8 mouse cellular contexts compared by ENCODE assay signal in the genomic region with DNA sequence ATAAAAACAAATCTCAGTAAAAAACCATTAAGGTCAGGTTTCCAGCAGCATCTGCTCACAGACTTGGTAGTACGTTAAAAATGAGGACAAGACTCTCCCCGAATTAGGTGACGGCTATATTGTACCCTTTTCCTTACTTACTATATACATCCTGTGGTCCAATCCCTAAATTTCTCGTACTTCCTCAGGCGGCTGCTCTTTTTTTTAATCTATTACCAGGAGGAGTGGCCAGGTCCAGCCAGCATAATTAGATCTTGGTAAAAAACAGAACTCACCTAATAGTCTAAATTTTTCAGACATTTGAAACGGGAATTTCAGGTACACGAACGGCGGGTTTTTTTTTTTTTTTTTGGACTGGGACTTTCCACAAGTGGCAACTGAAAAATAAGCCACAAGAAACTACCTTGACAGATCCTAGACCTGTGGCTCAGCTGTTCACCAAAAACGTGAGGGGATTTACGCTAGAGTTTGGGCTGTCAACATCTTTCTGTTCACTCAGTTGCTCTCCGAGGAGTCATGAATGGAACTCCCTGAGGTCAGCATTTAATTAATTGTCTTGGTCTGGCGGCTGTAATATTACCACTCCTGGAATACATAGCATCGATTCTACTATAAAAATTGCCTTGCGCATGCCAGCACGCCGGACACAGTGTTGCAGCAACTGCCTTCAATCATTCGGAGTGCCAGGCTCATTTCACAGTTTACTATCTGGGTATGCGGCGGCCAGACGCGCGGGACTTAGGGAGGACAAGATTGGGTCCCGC. TPM values are rescaled to one million over a fixed set of nuclear protein-coding genes. Genes with fewer than 3 reads are reported as not detected.
A peak's percentile ranks its signal among the peaks of the same experiment; 100 is the strongest.
DNase-seq lines count a peak whose midpoint lies in the region; ATAC-seq and TF ChIP-seq lines count a peak whose summit lies in the region.

No protein-coding gene starts in this region.

- peaks cover 50% of the 10 kb centered on the region for H3K4me1 ChIP-seq in kidney, embryonic 15.5 days
- peaks cover 3% of the 10 kb centered on the region; the same call in 1 of the 2 replicates for H3K4me1 ChIP-seq in bone marrow, adult 2 months (ENCODE audit: control insufficient read depth, insufficient read depth, low read length)
- H3K4me1 ChIP-seq in hindbrain, embryonic 15.5 days (replicated peaks) = peaks cover 62% of the 10 kb centered on the region
- H3K4me1 ChIP-seq in midbrain, embryonic 15.5 days = peaks cover 51% of the 10 kb centered on the region

- H3K9me3 ChIP-seq in kidney, embryonic 15.5 days (replicated peaks) = no peaks in the 10 kb centered on the region
- H3K9me3 ChIP-seq in hindbrain, embryonic 15.5 days = no peaks in the 10 kb centered on the region
- H3K9me3 ChIP-seq in midbrain, embryonic 15.5 days = no peaks in the 10 kb centered on the region

- H3K9ac ChIP-seq in kidney, embryonic 15.5 days = peak overlapping the region; percentile 35; the same call in 1 of the 2 replicates
- H3K9ac ChIP-seq in hindbrain, embryonic 15.5 days = no peak overlapping the region
- no peak overlapping the region for H3K9ac ChIP-seq in midbrain, embryonic 15.5 days

- H3K27ac ChIP-seq in kidney, embryonic 15.5 days = peak overlapping the region; percentile 70; the same call in 1 of the 2 replicates
- H3K27ac ChIP-seq in bone marrow, adult 2 months (ENCODE audit: control insufficient read depth, insufficient read depth, low read depth, low read length, poor library complexity) = peak overlapping the region; percentile 62
- peak overlapping the region; percentile 26 for H3K27ac ChIP-seq in hindbrain, embryonic 15.5 days (replicated peaks)
- peak overlapping the region; percentile 70 for H3K27ac ChIP-seq in midbrain, embryonic 15.5 days

- no peak for TF ChIP-seq CTCF in bone marrow, adult 2 months (IDR thresholded peaks at IDR 0.05; ENCODE audit: control insufficient read depth, insufficient read depth, low read length)

- ATAC-seq in kidney, embryonic 15.5 days (replicated peaks; ENCODE audit: low FRiP score) = no peak
- no peak for ATAC-seq in hindbrain, embryonic 15.5 days (ENCODE audit: low FRiP score, low read depth)
- no peak for ATAC-seq in midbrain, embryonic 15.5 days (replicated peaks)
- ATAC-seq in megakaryocyte-erythroid progenitor cell, adult 5-6 weeks (replicated peaks; ENCODE audit: low FRiP score, low TSS enrichment, poor library complexity, severe bottlenecking) = no peak

- TF ChIP-seq POLR2A in bone marrow, adult 2 months (IDR thresholded peaks at IDR 0.05; ENCODE audit: borderline replicate concordance, control insufficient read depth, low read depth, low read length) = peak; percentile 70

- 9% methylated on average over 24 of the region's 24 CpGs for WGBS in kidney, embryonic 15.5 days
- 7% methylated on average over 24 of the region's 24 CpGs for WGBS in bone marrow, adult 2 months
- WGBS in hindbrain, embryonic 15.5 days = 16% methylated on average over 24 of the region's 24 CpGs
- WGBS in midbrain, embryonic 15.5 days = 19% methylated on average over 24 of the region's 24 CpGs

- no peak for DNase-seq in kidney, postnatal 14 days
- DNase-seq in MN1 (ENCODE audit: low spot score) = no peak
- no peak for DNase-seq in kidney, adult 9 months

- H3K4me3 ChIP-seq in kidney, embryonic 15.5 days (replicated peaks) = peak overlapping the region; percentile 92
- H3K4me3 ChIP-seq in bone marrow, adult 2 months (replicated peaks; ENCODE audit: control insufficient read depth, low read depth, low read length) = peak overlapping the region; percentile 50
- peak overlapping the region; percentile 76 for H3K4me3 ChIP-seq in hindbrain, embryonic 15.5 days
- H3K4me3 ChIP-seq in midbrain, embryonic 15.5 days = peak overlapping the region; percentile 86

- 0 out of 2 replicates have a peak, but pooled peaks cover 3% of the 10 kb centered on the region for H3K36me3 ChIP-seq in kidney, embryonic 15.5 days
- peaks cover 3% of the 10 kb centered on the region; the same call in 1 of the 2 replicates for H3K36me3 ChIP-seq in hindbrain, embryonic 15.5 days
- no peaks in the 10 kb centered on the region; the same call in 1 of the 2 replicates for H3K36me3 ChIP-seq in midbrain, embryonic 15.5 days (replicated peaks)

- peak overlapping the region; percentile 97 for H3K4me2 ChIP-seq in kidney, embryonic 15.5 days
- H3K4me2 ChIP-seq in hindbrain, embryonic 15.5 days = peak overlapping the region; percentile 57
- H3K4me2 ChIP-seq in midbrain, embryonic 15.5 days = peak overlapping the region; percentile 59

- no peaks in the 10 kb centered on the region for H3K27me3 ChIP-seq in kidney, embryonic 15.5 days
- no peaks in the 10 kb centered on the region for H3K27me3 ChIP-seq in hindbrain, embryonic 15.5 days
- H3K27me3 ChIP-seq in midbrain, embryonic 15.5 days (replicated peaks) = no peaks in the 10 kb centered on the region

RNA-seq across cellular contexts. Expression of a gene that starts 0.8 kb away (rescaled TPM):
- 32.6 and 36.5 TPM in 2 replicates for polyA plus RNA-seq in kidney, embryonic 15.5 days (2015; fragmentation: Nextera tagmentation; extraction: Ambion mirVana)
- 46.1 and 53.9 TPM in 2 replicates for polyA plus RNA-seq in bone marrow, adult 2 months (2011; ENCODE audit: insufficient read depth, insufficient read length, low replicate concordance, missing spikeins)
- polyA plus RNA-seq in hindbrain, embryonic 15.5 days (2015; fragmentation: Nextera tagmentation; extraction: Ambion mirVana) = 49.4 and 50.1 TPM in 2 replicates
- 53.7 and 57.4 TPM in 2 replicates for polyA plus RNA-seq in midbrain, embryonic 15.5 days (2015; fragmentation: Nextera tagmentation; extraction: Ambion mirVana)
- total RNA-seq in megakaryocyte-erythroid progenitor cell, adult 5-6 weeks (2014; fragmentation: Nextera tagmentation) = 73.3 and 79.3 TPM in 2 replicates
- total RNA-seq in megakaryocyte-erythroid progenitor cell, adult 5-6 weeks (2017) = 99.5 and 126 TPM in 2 replicates

RNA-seq across cellular contexts. Expression of a gene that starts 2.1 kb away (rescaled TPM):
- 19.0 and 21.1 TPM in 2 replicates for polyA plus RNA-seq in kidney, embryonic 15.5 days (2015; fragmentation: Nextera tagmentation; extraction: Ambion mirVana)
- 15.3 and 20.4 TPM in 2 replicates for polyA plus RNA-seq in bone marrow, adult 2 months (2011; ENCODE audit: insufficient read depth, insufficient read length, low replicate concordance, missing spikeins)
- 23.2 and 24.5 TPM in 2 replicates for polyA plus RNA-seq in hindbrain, embryonic 15.5 days (2015; fragmentation: Nextera tagmentation; extraction: Ambion mirVana)
- 22.8 and 24.0 TPM in 2 replicates for polyA plus RNA-seq in midbrain, embryonic 15.5 days (2015; fragmentation: Nextera tagmentation; extraction: Ambion mirVana)
- total RNA-seq in megakaryocyte-erythroid progenitor cell, adult 5-6 weeks (2014; fragmentation: Nextera tagmentation) = 43.6 and 59.8 TPM in 2 replicates
- total RNA-seq in megakaryocyte-erythroid progenitor cell, adult 5-6 weeks (2017) = 43.8 and 49.8 TPM in 2 replicates

RNA-seq across cellular contexts. Expression of a gene that starts 19.2 kb away (rescaled TPM):
- 249 and 266 TPM in 2 replicates for polyA plus RNA-seq in kidney, embryonic 15.5 days (2015; fragmentation: Nextera tagmentation; extraction: Ambion mirVana)
- 96.4 and 126 TPM in 2 replicates for polyA plus RNA-seq in bone marrow, adult 2 months (2011; ENCODE audit: insufficient read depth, insufficient read length, low replicate concordance, missing spikeins)
- polyA plus RNA-seq in hindbrain, embryonic 15.5 days (2015; fragmentation: Nextera tagmentation; extraction: Ambion mirVana) = 224 and 236 TPM in 2 replicates
- polyA plus RNA-seq in midbrain, embryonic 15.5 days (2015; fragmentation: Nextera tagmentation; extraction: Ambion mirVana) = 222 and 226 TPM in 2 replicates
- 195 and 205 TPM in 2 replicates for total RNA-seq in megakaryocyte-erythroid progenitor cell, adult 5-6 weeks (2014; fragmentation: Nextera tagmentation)
- total RNA-seq in megakaryocyte-erythroid progenitor cell, adult 5-6 weeks (2017) = 85.4 and 108 TPM in 2 replicates

RNA-seq across cellular contexts. Expression of a gene that starts 30.8 kb away (rescaled TPM):
- polyA plus RNA-seq in kidney, embryonic 15.5 days (2015; fragmentation: Nextera tagmentation; extraction: Ambion mirVana) = 51.5 and 56.6 TPM in 2 replicates
- 7.4 and 13.3 TPM in 2 replicates for polyA plus RNA-seq in bone marrow, adult 2 months (2011; ENCODE audit: insufficient read depth, insufficient read length, low replicate concordance, missing spikeins)
- 91.4 and 94.3 TPM in 2 replicates for polyA plus RNA-seq in hindbrain, embryonic 15.5 days (2015; fragmentation: Nextera tagmentation; extraction: Ambion mirVana)
- 92.1 and 99.6 TPM in 2 replicates for polyA plus RNA-seq in midbrain, embryonic 15.5 days (2015; fragmentation: Nextera tagmentation; extraction: Ambion mirVana)
- 18.3 and 32.9 TPM in 2 replicates for total RNA-seq in megakaryocyte-erythroid progenitor cell, adult 5-6 weeks (2014; fragmentation: Nextera tagmentation)
- total RNA-seq in megakaryocyte-erythroid progenitor cell, adult 5-6 weeks (2017) = 57.0 and 65.7 TPM in 2 replicates

RNA-seq across cellular contexts. Expression of a gene that starts 31.1 kb away (rescaled TPM):
- polyA plus RNA-seq in kidney, embryonic 15.5 days (2015; fragmentation: Nextera tagmentation; extraction: Ambion mirVana) = 1.3 and 1.5 TPM in 2 replicates
- 2.7 and 8.5 TPM in 2 replicates for polyA plus RNA-seq in bone marrow, adult 2 months (2011; ENCODE audit: insufficient read depth, insufficient read length, low replicate concordance, missing spikeins)
- 4.5 and 4.9 TPM in 2 replicates for polyA plus RNA-seq in hindbrain, embryonic 15.5 days (2015; fragmentation: Nextera tagmentation; extraction: Ambion mirVana)
- 5.1 and 6.6 TPM in 2 replicates for polyA plus RNA-seq in midbrain, embryonic 15.5 days (2015; fragmentation: Nextera tagmentation; extraction: Ambion mirVana)
- 1.1 and 11.4 TPM in 2 replicates for total RNA-seq in megakaryocyte-erythroid progenitor cell, adult 5-6 weeks (2014; fragmentation: Nextera tagmentation)
- total RNA-seq in megakaryocyte-erythroid progenitor cell, adult 5-6 weeks (2017) = 2.2 TPM in 1 of 2 replicates, not detected in the other
